Mouse (Mus musculus) heart, postnatal 4 days (tissue): Measurements from ENCODE around the gene St8sia6. TPM values are rescaled to one million over a fixed set of nuclear protein-coding genes. Genes with fewer than 3 reads are reported as not detected.
A peak's percentile ranks its signal among the peaks of the same experiment; 100 is the strongest.
"Not testable (repeated sequence)": the region's sequence is repeated elsewhere in the genome, so short reads cannot be mapped to it uniquely, and the experiment has no call there.

ENCODE experiments used
- DNase-seq: peaks from one replicate; pipeline ENCODE4 v3.0.0; 2021
- total RNA-seq, 2 experiments: library from RNA; stranded (reverse); gene quantifications; 2 replicates each; pipeline ENCODE4 v1.2.3; 2021

Gene St8sia6
- 1 to 10 TPM in 1 of 2 experiments, under 1 TPM in 1; 0.95 to 1.2 TPM for total RNA-seq

- no peak for DNase-seq
Measured at GRCm38 (mm10) chr2:13793969-13794363, at the start of gene St8sia6. St8sia6 (minus strand) TSS chr2:13794064.

GRCm38 (mm10) chr2:13836310-13836709 is 42.4 kb upstream of the St8sia6 start:
- DNase-seq, result no peak

- DNase-seq, result no peak
Measured at GRCm38 (mm10) chr2:13834989-13835388, 41.1 kb upstream of the St8sia6 start.

- DNase-seq, result no peak
Measured at GRCm38 (mm10) chr2:13816645-13817044, 22.8 kb upstream of the St8sia6 start.

- DNase-seq, result no peak
Measured at GRCm38 (mm10) chr2:13808593-13808992, 14.7 kb upstream of the St8sia6 start.

GRCm38 (mm10) chr2:13808008-13808407 is 14.1 kb upstream of the St8sia6 start:
- no peak for DNase-seq

GRCm38 (mm10) chr2:13806120-13806519 is 12.3 kb upstream of the St8sia6 start:
- no peak for DNase-seq

- DNase-seq, result no peak
Measured at GRCm38 (mm10) chr2:13800639-13801038, 6.8 kb upstream of the St8sia6 start.

GRCm38 (mm10) chr2:13794446-13794845 is 582 bp upstream of the St8sia6 start:
- no peak for DNase-seq

- DNase-seq, result peak; percentile 40
Measured at GRCm38 (mm10) chr2:13793054-13793968, 553 bp downstream of the St8sia6 start.

GRCm38 (mm10) chr2:13792256-13793005 is 1.4 kb downstream of the St8sia6 start:
- DNase-seq, result no peak

- no peak for DNase-seq
Measured at GRCm38 (mm10) chr2:13791598-13791997, 2.3 kb downstream of the St8sia6 start.

GRCm38 (mm10) chr2:13789365-13789764 is 4.5 kb downstream of the St8sia6 start:
- DNase-seq, result no peak

- DNase-seq, result no peak
Measured at GRCm38 (mm10) chr2:13786577-13787168, 7.2 kb downstream of the St8sia6 start.

GRCm38 (mm10) chr2:13785992-13786391 is 7.9 kb downstream of the St8sia6 start:
- not testable (repeated sequence) for DNase-seq

GRCm38 (mm10) chr2:13785247-13785646 is 8.6 kb downstream of the St8sia6 start:
- no peak for DNase-seq

GRCm38 (mm10) chr2:13784448-13784847 is 9.4 kb downstream of the St8sia6 start:
- no peak for DNase-seq

- DNase-seq, result no peak
Measured at GRCm38 (mm10) chr2:13777032-13777431, 16.8 kb downstream of the St8sia6 start.

GRCm38 (mm10) chr2:13776453-13776852 is 17.4 kb downstream of the St8sia6 start:
- no peak for DNase-seq

- no peak for DNase-seq
Measured at GRCm38 (mm10) chr2:13775056-13775455, 18.8 kb downstream of the St8sia6 start.

- no peak for DNase-seq
Measured at GRCm38 (mm10) chr2:13768524-13768923, 25.3 kb downstream of the St8sia6 start.

GRCm38 (mm10) chr2:13767532-13768411 is 26.1 kb downstream of the St8sia6 start:
- DNase-seq, result no peak
